Mouse (Mus musculus) bone marrow, adult 2 months (tissue): ENCODE data around the gene Fmnl1.

ENCODE experiments used
- CTCF ChIP-seq: fragments of 200-500 bp; IDR thresholded peaks from 2 replicates; pipeline ENCODE4 v1.5.1; 2011; ENCODE audit warnings: low read length, control low read depth; ENCODE audit not compliant: control insufficient read depth, insufficient read depth
- POLR2A ChIP-seq: fragments of 200-500 bp; IDR thresholded peaks from 2 replicates; pipeline ENCODE4 v1.6.1; 2011; ENCODE audit warnings: low read depth, mild to moderate bottlenecking, control low read depth, low read length, borderline replicate concordance; ENCODE audit not compliant: control insufficient read depth

DNA sequence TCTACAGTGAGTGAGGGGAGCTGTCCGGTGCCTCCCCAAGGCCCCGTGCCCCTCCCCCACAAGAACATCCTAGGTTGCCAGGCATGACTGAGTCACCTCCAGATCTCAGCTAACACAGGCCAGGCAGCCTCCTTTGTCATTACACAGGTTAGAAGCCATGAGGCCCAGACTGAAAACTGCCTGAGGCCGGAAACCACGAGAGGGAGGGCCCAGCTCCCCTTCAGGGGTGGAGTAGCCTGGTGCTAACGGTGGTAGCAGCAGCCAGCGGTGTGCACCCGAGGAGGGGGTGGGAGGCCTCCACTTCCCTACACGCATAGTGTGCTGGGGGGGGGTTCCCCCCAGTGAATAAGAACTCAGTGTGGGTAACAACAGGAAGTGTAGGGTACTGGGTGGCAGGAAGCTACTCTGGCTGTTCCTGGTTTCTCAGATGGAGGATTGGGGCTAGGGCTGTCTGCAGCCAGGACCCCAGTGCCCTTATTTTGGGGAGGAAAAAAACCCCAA lies 4.0 kb downstream of the Fmnl1 start:
- TF ChIP-seq CTCF (no peak), POLR2A (peak; percentile 27; the same call in 1 of the 2 replicates)
